Mouse (Mus musculus) limb, embryonic 10.5 days (tissue): ENCODE measurements around the gene Nutf2. TPM values are rescaled to one million over a fixed set of nuclear protein-coding genes. Genes with fewer than 3 reads are reported as not detected.

Experiments
- DNase-seq: peaks from one replicate; pipeline ENCODE4 v3.0.0-alpha.2; 2017; ENCODE audit warnings: low spot score
- H3K27ac ChIP-seq: fragments of 300-500 bp; sonication (generic); 2 replicates; pipeline ENCODE4 v1.5.1; 2016; ENCODE audit warnings: mild to moderate bottlenecking
- H3K27me3 ChIP-seq: fragments of 300-500 bp; sonication (generic); 2 replicates; pipeline ENCODE4 v1.6.1; 2016; ENCODE audit warnings: low read depth, mild to moderate bottlenecking; ENCODE audit not compliant: poor library complexity, severe bottlenecking
- H3K36me3 ChIP-seq: fragments of 300-500 bp; sonication (generic); 2 replicates; pipeline ENCODE4 v1.6.1; 2016; ENCODE audit warnings: mild to moderate bottlenecking, moderate library complexity
- H3K4me1 ChIP-seq: fragments of 300-500 bp; sonication (generic); 2 replicates; pipeline ENCODE4 v1.6.1; 2016
- H3K4me3 ChIP-seq: fragments of 300-500 bp; sonication (generic); 2 replicates; pipeline ENCODE4 v1.5.1; 2016; ENCODE audit warnings: mild to moderate bottlenecking, moderate library complexity
- H3K9me3 ChIP-seq: fragments of 300-500 bp; sonication (generic); replicated peaks from 2 replicates; pipeline ENCODE4 v1.6.1; 2016; ENCODE audit warnings: mild to moderate bottlenecking
- WGBS: fragments of 180-500 bp; shearing (Covaris S2); methylation state at CpG from one replicate; pipeline ENCODE4 v1.1.7; 2016; 5-methylcytosine and 5-hydroxymethylcytosine counted together
- polyA plus RNA-seq: library from polyadenylated mRNA; unstranded; fragments of >200 nt; fragmentation: Nextera tagmentation; extraction: Ambion mirVana; gene quantifications from 2 replicates; pipeline ENCODE4 v1.2.1, GENCODE M21; 2016

Nutf2 gene
- polyA plus RNA-seq, 1 experiment from 2014 or later = 379 TPM

DNA sequence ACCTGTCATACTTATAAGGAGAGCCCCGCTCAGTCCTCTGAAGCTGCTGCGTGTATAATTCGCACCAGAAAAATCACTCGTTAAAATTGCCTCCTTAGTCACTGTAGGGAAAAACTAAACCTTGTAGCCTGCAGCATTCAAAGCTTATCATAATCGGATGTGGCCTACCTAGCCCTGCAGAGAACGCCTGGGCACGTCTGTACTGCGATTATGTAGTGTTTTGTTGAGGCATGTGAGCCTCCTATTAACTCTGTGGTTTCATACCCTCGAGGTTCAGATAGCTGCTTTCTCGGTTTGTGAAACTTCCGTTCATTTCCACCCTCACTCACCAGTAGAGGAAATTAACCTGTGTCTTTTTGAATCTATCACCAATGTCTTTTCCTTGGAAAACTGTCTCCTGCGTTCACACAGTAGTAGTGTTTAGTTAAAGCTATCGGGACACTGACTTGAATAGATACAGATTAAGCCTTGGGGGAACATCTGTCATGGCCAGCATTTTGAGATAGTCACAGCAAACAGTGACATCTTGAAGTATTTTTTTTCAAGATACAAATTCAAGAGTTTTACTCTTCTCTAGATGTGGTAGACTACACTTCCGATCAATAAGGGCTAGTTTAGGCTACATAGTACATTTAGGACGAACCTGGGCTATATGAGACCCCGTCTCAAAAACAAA is 40.7 kb downstream of the Nutf2 start:
- H3K9me3 ChIP-seq = no peaks in the 10 kb centered on the region
- peaks cover 9% of the 10 kb centered on the region for H3K4me1 ChIP-seq
- no peaks in the 10 kb centered on the region for H3K27me3 ChIP-seq
- peak overlapping the region; percentile 77 for H3K4me3 ChIP-seq
- WGBS = 42% methylated on average over 16 of the region's 16 CpGs
- DNase-seq = no peak
- H3K27ac ChIP-seq = peak overlapping the region; percentile 94
- no peaks in the 10 kb centered on the region; the same call in 1 of the 2 replicates for H3K36me3 ChIP-seq

DNA sequence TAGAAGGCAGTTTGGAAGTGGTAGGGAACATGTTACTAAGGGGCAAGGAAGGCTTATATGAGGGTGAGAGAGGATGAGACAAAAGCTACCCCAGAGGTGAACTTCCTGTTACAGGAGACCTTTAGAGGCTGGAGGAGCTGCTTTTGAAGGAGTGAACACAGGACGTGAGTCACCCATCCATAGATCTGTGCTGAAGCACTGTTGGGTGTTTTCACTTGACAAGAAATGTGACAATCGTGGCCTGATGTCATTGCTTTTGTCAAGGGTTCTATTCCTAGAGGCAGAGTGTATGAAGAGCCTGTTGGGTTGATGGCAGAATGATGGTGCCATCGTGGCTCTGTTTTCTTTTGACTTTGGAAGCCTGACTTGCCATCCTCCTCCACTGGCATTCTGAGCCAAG is 59.0 kb downstream of the Nutf2 start:
- Histone ChIP-seq H3K27me3 (no peaks in the 10 kb centered on the region), H3K9me3 (no peaks in the 10 kb centered on the region), H3K4me1 (no peaks in the 10 kb centered on the region), H3K27ac (no peak overlapping the region), H3K4me3 (no peak overlapping the region), H3K36me3 (peaks cover 61% of the 10 kb centered on the region)
- 93% methylated on average over 3 of the region's 3 CpGs for WGBS
- no peak for DNase-seq

DNA sequence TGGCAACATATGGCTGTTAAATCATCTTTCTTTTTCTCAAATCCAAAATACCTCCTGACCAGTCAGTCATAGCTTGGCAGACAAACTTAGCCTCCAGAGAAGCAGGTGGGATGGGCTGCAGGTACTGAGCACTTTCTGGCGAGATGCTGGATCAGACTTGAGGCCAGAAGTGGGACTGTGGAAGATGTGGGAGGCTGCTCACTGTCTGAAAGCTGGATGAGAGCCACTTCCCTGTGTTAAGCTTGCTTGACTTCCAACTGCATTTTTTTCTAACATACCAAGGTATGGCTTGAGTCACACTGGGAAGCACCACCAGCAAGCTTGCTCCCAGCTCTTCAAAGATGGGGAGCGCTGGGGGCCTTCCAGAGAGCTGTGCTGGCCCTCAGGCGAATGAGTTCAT is 64.7 kb downstream of the Nutf2 start:
- no peak overlapping the region for H3K4me3 ChIP-seq
- H3K9me3 ChIP-seq = no peaks in the 10 kb centered on the region
- 72% methylated on average over 3 of the region's 3 CpGs for WGBS
- no peaks in the 10 kb centered on the region for H3K4me1 ChIP-seq
- H3K27me3 ChIP-seq = no peaks in the 10 kb centered on the region
- H3K27ac ChIP-seq = no peak overlapping the region
- peaks cover 40% of the 10 kb centered on the region for H3K36me3 ChIP-seq
- DNase-seq = no peak

Other genes starting within 250 kb of the Nutf2 start
- gene Ctcf, start 224.0 kb upstream of the Nutf2 start, polyA plus RNA-seq = 132 and 157 TPM in 2 replicates
- gene Agrp, start 223.2 kb upstream of the Nutf2 start, polyA plus RNA-seq = 0.39 and 0.69 TPM in 2 replicates
- 0.33 and 0.51 TPM in 2 replicates for gene Carmil2, start 174.3 kb upstream of the Nutf2 start, polyA plus RNA-seq
- 66.1 and 74.3 TPM in 2 replicates for gene Acd, start 159.5 kb upstream of the Nutf2 start, polyA plus RNA-seq
- gene Pard6a, start 159.4 kb upstream of the Nutf2 start, polyA plus RNA-seq = 11.8 and 12.2 TPM in 2 replicates
- gene 4933405L10Rik, start 152.9 kb upstream of the Nutf2 start, polyA plus RNA-seq = not detected in 2 replicates
- 47.0 and 56.0 TPM in 2 replicates for gene Enkd1, start 152.4 kb upstream of the Nutf2 start, polyA plus RNA-seq
- 25.4 and 29.8 TPM in 2 replicates for gene Gfod2, start 101.9 kb upstream of the Nutf2 start, polyA plus RNA-seq
- gene Ranbp10, start 33.2 kb upstream of the Nutf2 start, polyA plus RNA-seq = 11.5 and 14.9 TPM in 2 replicates
- gene Tsnaxip1, start 32.8 kb upstream of the Nutf2 start, polyA plus RNA-seq = 0.10 and 0.14 TPM in 2 replicates
- gene Cenpt, start 7.3 kb upstream of the Nutf2 start, polyA plus RNA-seq = 45.6 and 49.0 TPM in 2 replicates
- 85.7 and 90.8 TPM in 2 replicates for gene Thap11, start 5.4 kb upstream of the Nutf2 start, polyA plus RNA-seq
- 75.1 and 76.6 TPM in 2 replicates for gene Edc4, start 20.3 kb downstream of the Nutf2 start, polyA plus RNA-seq
- gene Nrn1l, start 33.0 kb downstream of the Nutf2 start, polyA plus RNA-seq = 0.41 TPM in 1 of 2 replicates, not detected in the other
- 34.4 and 45.9 TPM in 2 replicates for gene Pskh1, start 39.9 kb downstream of the Nutf2 start, polyA plus RNA-seq
- 1.6 and 2.0 TPM in 2 replicates for gene Ctrl, start 73.3 kb downstream of the Nutf2 start, polyA plus RNA-seq
- 28.9 and 40.3 TPM in 2 replicates for gene Psmb10, start 77.9 kb downstream of the Nutf2 start, polyA plus RNA-seq
- 2.0 and 2.1 TPM in 2 replicates for gene Lcat, start 82.8 kb downstream of the Nutf2 start, polyA plus RNA-seq
- gene Slc12a4, start 105.5 kb downstream of the Nutf2 start, polyA plus RNA-seq = 31.9 and 37.7 TPM in 2 replicates
- not detected in 2 replicates for gene Dpep3, start 118.8 kb downstream of the Nutf2 start, polyA plus RNA-seq
- gene Dus2, start 130.8 kb downstream of the Nutf2 start, polyA plus RNA-seq = 23.3 and 23.7 TPM in 2 replicates
- gene Dpep2nb, start 145.4 kb downstream of the Nutf2 start, polyA plus RNA-seq = 0.21 TPM in 1 of 2 replicates, not detected in the other
- 22.8 and 23.2 TPM in 2 replicates for gene Ddx28, start 151.3 kb downstream of the Nutf2 start, polyA plus RNA-seq
- gene Nfatc3, start 198.3 kb downstream of the Nutf2 start, polyA plus RNA-seq = 7.9 TPM in 2 replicates